Mouse (Mus musculus) heart, embryonic 12.5 days (tissue): ENCODE data around the gene Stat2. TPM values are rescaled to one million over a fixed set of nuclear protein-coding genes. Genes with fewer than 3 reads are reported as not detected.

Experiments used
- ATAC-seq: fragments of 200-750 bp; cut with Nextera tagmentation; 2 replicates; pipeline ENCODE4 v1.8.0; 2017; ENCODE audit warnings: moderate TSS enrichment, moderate library complexity; ENCODE audit not compliant: insufficient number of reproducible peaks, low FRiP score
- H3K27ac ChIP-seq: fragments of 300-500 bp; sonication (generic); 2 replicates; pipeline ENCODE4 v1.5.1; 2016; ENCODE audit warnings: mild to moderate bottlenecking, moderate library complexity; ENCODE audit not compliant: poor library complexity, severe bottlenecking
- H3K27me3 ChIP-seq: fragments of 300-500 bp; sonication (generic); replicated peaks from 2 replicates; pipeline ENCODE4 v1.6.1; 2016; ENCODE audit warnings: mild to moderate bottlenecking, moderate library complexity
- H3K36me3 ChIP-seq: fragments of 300-500 bp; sonication (generic); 2 replicates; pipeline ENCODE4 v1.6.1; 2016; ENCODE audit warnings: mild to moderate bottlenecking, moderate library complexity
- H3K4me1 ChIP-seq: fragments of 300-500 bp; sonication (generic); replicated peaks from 2 replicates; pipeline ENCODE4 v1.6.1; 2016; ENCODE audit warnings: mild to moderate bottlenecking
- H3K4me2 ChIP-seq: fragments of 300-500 bp; sonication (generic); 2 replicates; pipeline ENCODE4 v1.6.1; 2016; ENCODE audit warnings: mild to moderate bottlenecking, moderate library complexity
- H3K4me3 ChIP-seq: fragments of 300-500 bp; sonication (generic); 2 replicates; pipeline ENCODE4 v1.5.1; 2016; ENCODE audit warnings: mild to moderate bottlenecking
- H3K9ac ChIP-seq: fragments of 300-500 bp; sonication (generic); 2 replicates; pipeline ENCODE4 v1.6.1; 2016; ENCODE audit warnings: mild to moderate bottlenecking, moderate library complexity
- H3K9me3 ChIP-seq: fragments of 300-500 bp; sonication (generic); replicated peaks from 2 replicates; pipeline ENCODE4 v1.6.1; 2016; ENCODE audit warnings: mild to moderate bottlenecking, moderate library complexity
- WGBS: fragments of 180-500 bp; shearing (Covaris S2); methylation state at CpG from one replicate; pipeline ENCODE4 v1.1.7; 2016; 5-methylcytosine and 5-hydroxymethylcytosine counted together
- polyA plus RNA-seq: library from polyadenylated mRNA; unstranded; fragments of >200 nt; fragmentation: Nextera tagmentation; extraction: Ambion mirVana; gene quantifications from 2 replicates; pipeline ENCODE4 v1.2.1, GENCODE M21; 2016

Stat2 gene
- 11.2 and 12.2 TPM in 2 replicates for polyA plus RNA-seq

- H3K27me3 ChIP-seq: no peaks in the 10 kb centered on the region
- no peaks in the 10 kb centered on the region for H3K9me3 ChIP-seq
- H3K4me3 ChIP-seq: peak within 1 kb of the TSS; percentile 73
- H3K4me2 ChIP-seq: peak within 1 kb of the TSS; percentile 81
- H3K4me1 ChIP-seq: no peaks in the 10 kb centered on the region; the same call in 1 of the 2 replicates
- peak within 1 kb of the TSS; percentile 84 for H3K9ac ChIP-seq
- H3K27ac ChIP-seq: peak within 1 kb of the TSS; percentile 61
- ATAC-seq: peak; percentile 99
- H3K36me3 ChIP-seq: no peaks in the 10 kb centered on the region
- WGBS: under 1% methylated on average over 43 of the region's 43 CpGs
Observed at GRCm38 (mm10) chr10:128270287-128270841, at the start of gene Stat2. TSS of gene Stat2 (plus strand) at chr10:128270559.

DNA sequence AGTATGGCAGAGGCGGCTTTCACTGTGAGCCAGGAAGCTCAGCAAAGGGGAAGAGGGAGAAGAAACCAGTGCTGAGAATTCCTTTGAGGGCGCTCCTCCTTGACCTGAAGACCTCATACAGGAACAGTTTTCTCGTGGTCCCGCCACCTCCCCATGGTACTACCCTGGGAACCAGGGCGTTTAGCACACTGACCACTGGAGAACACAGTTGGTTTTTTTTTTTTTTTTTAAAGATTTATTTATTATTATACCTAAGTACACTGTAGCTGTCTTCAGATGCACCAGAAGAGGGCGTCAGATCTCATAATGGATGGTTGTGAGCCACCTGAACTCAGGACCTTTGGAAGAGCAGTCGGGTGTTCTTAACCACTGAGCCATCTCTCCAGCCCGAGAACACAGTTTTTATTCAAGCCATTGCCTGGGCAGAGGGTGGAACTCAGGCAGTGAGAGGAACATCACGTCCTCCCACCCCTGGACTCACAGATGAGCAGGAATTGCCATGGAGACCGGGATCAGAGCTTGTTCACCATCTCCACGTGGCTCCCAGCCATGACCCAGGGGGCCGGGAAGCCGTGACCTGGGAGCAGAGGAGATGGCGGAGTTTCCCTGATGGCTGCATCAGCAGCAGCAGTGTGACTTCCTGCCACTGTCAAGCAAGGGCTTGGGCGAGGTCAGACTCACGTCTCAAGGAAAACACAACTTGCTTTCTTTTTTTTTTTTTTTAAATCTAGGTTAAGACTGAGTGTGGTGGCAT, 48.6 kb upstream of the Stat2 start:
- Histone ChIP-seq H3K9ac (no peak overlapping the region), H3K4me2 (no peak overlapping the region), H3K4me3 (no peak overlapping the region), H3K27ac (no peak overlapping the region), H3K27me3 (no peaks in the 10 kb centered on the region; the same call in 1 of the 2 replicates), H3K4me1 (peaks cover 5% of the 10 kb centered on the region; the same call in 1 of the 2 replicates), H3K9me3 (no peaks in the 10 kb centered on the region), H3K36me3 (no peaks in the 10 kb centered on the region)
- ATAC-seq: no peak
- WGBS: 58% methylated on average over 16 of the region's 16 CpGs

DNA sequence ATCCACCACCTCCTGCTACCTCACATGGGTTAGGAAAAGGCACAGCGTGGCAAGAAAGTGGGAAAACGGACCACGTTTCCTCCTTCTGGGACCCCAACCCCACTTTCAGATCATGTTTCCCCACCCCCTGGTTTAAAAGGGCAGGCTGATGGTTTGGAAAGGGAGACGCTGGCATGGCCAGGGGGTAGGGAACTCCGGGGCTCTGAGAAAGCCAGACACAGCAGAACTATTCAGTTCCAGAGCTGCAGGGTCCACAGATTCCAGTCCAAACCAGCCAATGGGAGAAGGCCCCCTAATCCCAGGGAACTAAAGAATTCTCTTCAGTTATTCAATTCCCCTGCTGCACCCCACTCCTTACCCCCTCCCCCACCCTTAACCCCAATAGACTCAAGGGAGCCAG, 45.3 kb upstream of the Stat2 start:
- H3K4me1 ChIP-seq: peaks cover 5% of the 10 kb centered on the region; the same call in 1 of the 2 replicates
- H3K9ac ChIP-seq: no peak overlapping the region
- no peak overlapping the region for H3K4me2 ChIP-seq
- H3K27ac ChIP-seq: no peak overlapping the region
- H3K9me3 ChIP-seq: no peaks in the 10 kb centered on the region
- 34% methylated on average over 5 of the region's 5 CpGs for WGBS
- H3K4me3 ChIP-seq: no peak overlapping the region
- no peaks in the 10 kb centered on the region; the same call in 1 of the 2 replicates for H3K27me3 ChIP-seq
- no peaks in the 10 kb centered on the region for H3K36me3 ChIP-seq
- ATAC-seq: no peak

DNA sequence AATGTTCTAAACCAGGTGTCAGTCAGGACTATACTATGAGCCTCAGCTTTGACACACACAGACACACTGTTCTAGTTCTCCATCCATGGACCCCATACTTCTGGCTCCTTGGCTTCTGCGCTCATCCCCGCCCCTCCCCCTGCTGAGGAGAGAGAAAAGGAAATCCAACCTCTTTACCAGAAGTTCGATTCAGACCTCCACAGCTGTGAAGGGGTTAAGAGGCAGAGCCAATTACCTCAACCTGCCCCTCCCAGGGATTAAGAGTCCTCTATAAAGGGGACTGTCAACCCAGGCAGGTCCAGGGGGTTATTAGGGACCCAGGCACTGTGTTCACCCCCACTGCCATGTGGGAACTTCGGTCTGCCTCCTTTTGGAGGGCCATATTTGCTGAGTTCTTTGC, 44.8 kb upstream of the Stat2 start, which contains the start of gene Mip:
Mip (plus strand) TSS at position 301 of the 400 bp plus-strand sequence.
- no peak for ATAC-seq
- WGBS: 55% methylated on average over 4 of the region's 4 CpGs

GRCm38 (mm10) chr10:128227592-128227991, 42.8 kb upstream of the Stat2 start:
- Histone ChIP-seq H3K9me3 (no peaks in the 10 kb centered on the region), H3K4me1 (peaks cover 11% of the 10 kb centered on the region), H3K36me3 (no peaks in the 10 kb centered on the region), H3K4me3 (no peak overlapping the region), H3K9ac (no peak overlapping the region), H3K4me2 (no peak overlapping the region), H3K27ac (no peak overlapping the region), H3K27me3 (no peaks in the 10 kb centered on the region; the same call in 1 of the 2 replicates)
- no peak for ATAC-seq
- 75% methylated on average over 9 of the region's 9 CpGs for WGBS

More for the DNA sequence above, 44.8 kb upstream of the Stat2 start, which contains the start of gene Mip:
- Histone ChIP-seq H3K36me3 (no peaks in the 10 kb centered on the region), H3K9ac (0 out of 2 replicates have a peak within 1 kb of the TSS, but pooled peaks have one; percentile 34), H3K4me3 (no peak within 1 kb of the TSS), H3K4me1 (peaks cover 5% of the 10 kb centered on the region; the same call in 1 of the 2 replicates), H3K27me3 (no peaks in the 10 kb centered on the region; the same call in 1 of the 2 replicates), H3K27ac (no peak within 1 kb of the TSS), H3K4me2 (no peak within 1 kb of the TSS), H3K9me3 (no peaks in the 10 kb centered on the region)

- Histone ChIP-seq H3K4me3 (no peak overlapping the region), H3K4me1 (peaks cover 14% of the 10 kb centered on the region), H3K27ac (no peak overlapping the region), H3K4me2 (no peak overlapping the region), H3K9ac (no peak overlapping the region), H3K36me3 (no peaks in the 10 kb centered on the region), H3K27me3 (no peaks in the 10 kb centered on the region; the same call in 1 of the 2 replicates), H3K9me3 (no peaks in the 10 kb centered on the region)
- 90% methylated on average over 8 of the region's 8 CpGs for WGBS
- ATAC-seq: no peak
Observed at GRCm38 (mm10) chr10:128228009-128228408, 42.4 kb upstream of the Stat2 start.

- H3K9ac ChIP-seq: peak overlapping the region; percentile 55; the same call in 1 of the 2 replicates
Observed at GRCm38 (mm10) chr10:128230582-128230981, 39.8 kb upstream of the Stat2 start.

GRCm38 (mm10) chr10:128231146-128231545, 39.2 kb upstream of the Stat2 start:
- no peak for ATAC-seq
- Histone ChIP-seq H3K4me3 (peak overlapping the region; percentile 82), H3K27me3 (no peaks in the 10 kb centered on the region; the same call in 1 of the 2 replicates), H3K9me3 (no peaks in the 10 kb centered on the region), H3K4me2 (peak overlapping the region; percentile 80), H3K27ac (peak overlapping the region; percentile 90; the same call in 1 of the 2 replicates), H3K4me1 (peaks cover 12% of the 10 kb centered on the region), H3K36me3 (no peaks in the 10 kb centered on the region), H3K9ac (peak overlapping the region; percentile 55)
- WGBS: 22% methylated on average over 5 of the region's 5 CpGs

More at GRCm38 (mm10) chr10:128230582-128230981, 39.8 kb upstream of the Stat2 start:
- no peaks in the 10 kb centered on the region for H3K36me3 ChIP-seq
- no peaks in the 10 kb centered on the region; the same call in 1 of the 2 replicates for H3K27me3 ChIP-seq
- H3K9me3 ChIP-seq: no peaks in the 10 kb centered on the region
- ATAC-seq: no peak
- no peak overlapping the region for H3K27ac ChIP-seq
- peak overlapping the region; percentile 80; the same call in 1 of the 2 replicates for H3K4me2 ChIP-seq
- H3K4me1 ChIP-seq: peaks cover 12% of the 10 kb centered on the region
- H3K4me3 ChIP-seq: no peak overlapping the region
- 80% methylated on average over 12 of the region's 12 CpGs for WGBS

- under 1% methylated on average over 58 of the region's 58 CpGs for WGBS
- no peaks in the 10 kb centered on the region for H3K36me3 ChIP-seq
- H3K27ac ChIP-seq: peak within 1 kb of the TSS; percentile 90
- peaks cover 12% of the 10 kb centered on the region for H3K4me1 ChIP-seq
- ATAC-seq: peak; percentile 92
- H3K4me3 ChIP-seq: peak within 1 kb of the TSS; percentile 82
- peak within 1 kb of the TSS; percentile 93 for H3K9ac ChIP-seq
- H3K27me3 ChIP-seq: no peaks in the 10 kb centered on the region
- H3K4me2 ChIP-seq: peak within 1 kb of the TSS; percentile 80
- H3K9me3 ChIP-seq: no peaks in the 10 kb centered on the region
Observed at GRCm38 (mm10) chr10:128231697-128232419, 38.5 kb upstream of the Stat2 start, which contains the start of gene Timeless. TSS of gene Timeless (plus strand) at chr10:128232065.

- Histone ChIP-seq H3K9me3 (no peaks in the 10 kb centered on the region), H3K27me3 (no peaks in the 10 kb centered on the region), H3K4me2 (peak overlapping the region; percentile 80), H3K36me3 (no peaks in the 10 kb centered on the region), H3K4me3 (peak overlapping the region; percentile 82), H3K27ac (peak overlapping the region; percentile 90), H3K4me1 (peaks cover 13% of the 10 kb centered on the region), H3K9ac (peak overlapping the region; percentile 93)
- peak; percentile 26 for ATAC-seq
- under 1% methylated on average over 14 of the region's 14 CpGs for WGBS
Observed at GRCm38 (mm10) chr10:128232420-128232985, 37.9 kb upstream of the Stat2 start.
